Mouse (Mus musculus): ENCODE measurements around the gene Hif3a.
A peak's percentile ranks its signal among the peaks of the same experiment; 100 is the strongest.

The Hif3a gene

DNA sequence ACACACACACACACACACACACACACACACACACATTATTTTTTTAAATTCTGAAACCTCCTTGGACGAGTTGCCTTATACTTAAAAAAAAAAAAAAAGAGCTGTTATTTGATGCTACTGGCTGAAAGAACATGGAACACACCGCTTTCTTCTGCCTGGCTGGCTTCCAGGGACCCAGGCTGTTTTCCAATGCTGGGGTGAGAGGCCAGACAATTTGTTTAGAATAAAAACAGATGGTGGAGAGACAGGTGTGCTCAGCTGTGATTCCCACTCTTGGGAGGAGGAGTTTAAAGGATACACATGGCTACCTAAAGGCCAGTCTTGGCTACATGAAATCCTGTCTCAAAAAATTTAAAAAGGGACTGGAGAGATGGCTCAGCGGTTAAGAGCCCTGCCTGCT is 73.8 kb downstream of the Hif3a start:
- peak; percentile 77 for DNase-seq

DNA sequence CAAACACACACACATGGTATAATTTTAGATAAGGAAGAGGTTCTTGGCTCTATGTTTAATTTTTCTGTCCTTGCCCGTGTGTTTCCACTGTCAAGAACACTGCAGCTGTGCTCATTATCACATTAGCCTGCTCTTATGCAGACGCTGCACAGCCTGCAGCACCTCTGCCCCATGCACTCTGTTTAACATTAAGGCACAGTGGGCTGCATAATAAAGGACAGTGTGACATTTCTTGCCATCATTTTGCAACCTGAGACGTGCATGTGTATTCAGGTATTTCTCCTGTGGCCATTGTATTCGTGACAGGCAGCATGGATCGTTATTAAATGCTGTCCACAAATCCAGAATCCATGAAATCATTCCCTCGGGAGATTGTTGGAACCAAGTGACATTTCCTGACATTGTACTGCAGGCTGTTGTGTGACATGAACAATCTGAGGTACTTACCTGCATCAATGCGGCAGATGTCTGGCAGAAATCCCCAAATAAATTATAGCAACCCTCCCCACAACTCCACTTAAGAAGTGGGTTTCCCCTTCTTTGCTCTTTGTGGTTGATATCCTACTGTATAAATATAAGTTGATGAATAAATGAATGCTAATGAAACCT is 74.6 kb downstream of the Hif3a start:
- no peak for DNase-seq

- DNase-seq, result peak; percentile 60
Measured at GRCm38 (mm10) chr7:16982859-16983568, 79.2 kb downstream of the Hif3a start, which contains the start of gene Gm42372. TSS of gene Gm42372 (plus strand) at chr7:16983086.
